Mouse (Mus musculus): Measurements from ENCODE around the gene Spata13. TPM values are rescaled to one million over a fixed set of nuclear protein-coding genes. Genes with fewer than 3 reads are reported as not detected.

Spata13 gene
- polyA plus RNA-seq, 1 experiment from 2014 or later = 31.6 TPM

Other genes with a start within 250 kb of the Spata13 start
- not detected in 2 replicates for gene C1qtnf9, start 134.1 kb downstream of the Spata13 start, polyA plus RNA-seq (2014; fragmentation: Nextera tagmentation; extraction: Ambion mirVana)
- 15.7 and 21.3 TPM in 2 replicates for gene Mipep, start 150.6 kb downstream of the Spata13 start, polyA plus RNA-seq (2014; fragmentation: Nextera tagmentation; extraction: Ambion mirVana)